Mouse (Mus musculus) liver, embryonic 13.5 days (tissue): ENCODE results near the gene Eif5b. TPM values are rescaled to one million over a fixed set of nuclear protein-coding genes. Genes with fewer than 3 reads are reported as not detected.
A peak's percentile ranks its signal among the peaks of the same experiment; 100 is the strongest.

Source experiments
- ATAC-seq: fragments of 200-750 bp; cut with Nextera tagmentation; 2 replicates; pipeline ENCODE4 v1.8.0; 2017; ENCODE audit warnings: low read depth, mild to moderate bottlenecking, moderate number of reproducible peaks, moderate library complexity
- DNase-seq: peaks from one replicate; pipeline ENCODE4 v3.0.0; 2022
- H3K27ac ChIP-seq: fragments of 300-500 bp; sonication (generic); 2 replicates; pipeline ENCODE4 v1.5.1; 2015; ENCODE audit warnings: moderate library complexity, mild to moderate bottlenecking, inconsistent platforms
- H3K27me3 ChIP-seq: fragments of 300-500 bp; sonication (generic); 2 replicates; pipeline ENCODE4 v1.6.1; 2015; ENCODE audit warnings: mild to moderate bottlenecking, inconsistent platforms
- H3K36me3 ChIP-seq: fragments of 300-500 bp; sonication (generic); 2 replicates; pipeline ENCODE4 v1.6.1; 2015; ENCODE audit warnings: mild to moderate bottlenecking, inconsistent platforms
- H3K4me1 ChIP-seq: fragments of 300-500 bp; sonication (generic); replicated peaks from 2 replicates; pipeline ENCODE4 v1.6.1; 2015; ENCODE audit warnings: inconsistent platforms
- H3K4me2 ChIP-seq: fragments of 300-500 bp; sonication (generic); 2 replicates; pipeline ENCODE4 v1.6.1; 2015; ENCODE audit warnings: inconsistent platforms, mild to moderate bottlenecking, moderate library complexity
- H3K4me3 ChIP-seq: fragments of 300-500 bp; sonication (generic); replicated peaks from 2 replicates; pipeline ENCODE4 v1.5.1; 2015; ENCODE audit warnings: mild to moderate bottlenecking, inconsistent platforms
- H3K9ac ChIP-seq: fragments of 300-500 bp; sonication (generic); 2 replicates; pipeline ENCODE4 v1.6.1; 2015; ENCODE audit warnings: mild to moderate bottlenecking, inconsistent platforms
- H3K9me3 ChIP-seq: fragments of 300-500 bp; sonication (generic); replicated peaks from 2 replicates; pipeline ENCODE4 v1.6.1; 2016; ENCODE audit warnings: inconsistent platforms
- whole genome bisulfite sequencing: fragments of 180-500 bp; shearing (Covaris S2); methylation state at CpG from one replicate; pipeline ENCODE4 v1.1.7; 2015; ENCODE audit not compliant: insufficient replicate concordance; 5-methylcytosine and 5-hydroxymethylcytosine counted together
- polyA plus RNA-seq: library from polyadenylated mRNA; unstranded; fragments of >200 nt; fragmentation: Nextera tagmentation; extraction: Ambion mirVana; gene quantifications from 2 replicates; pipeline ENCODE4 v1.2.1, GENCODE M21; 2015

Gene Eif5b
- polyA plus RNA-seq, 1 experiment from 2014 or later, result 25.1 TPM

DNA sequence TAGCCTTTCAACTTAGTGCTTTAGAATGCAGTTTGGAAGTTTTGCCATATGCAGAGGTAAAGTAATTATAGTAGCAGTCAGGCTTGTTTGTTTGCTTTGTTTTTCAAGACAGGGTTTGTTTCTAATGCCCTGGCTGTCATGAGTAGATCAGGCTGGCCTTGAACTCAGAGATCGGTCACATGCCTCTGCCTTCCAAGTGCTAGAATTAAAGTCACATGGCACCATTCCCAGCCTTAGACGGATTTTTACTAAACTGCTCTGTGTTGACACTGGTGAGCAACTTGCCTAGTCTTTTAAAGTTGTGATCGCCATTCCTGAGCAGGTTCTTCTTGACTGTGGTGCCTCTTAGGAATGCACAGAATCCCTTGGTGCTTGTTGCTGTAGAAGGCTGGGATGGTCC lies 8.9 kb downstream of the Eif5b start:
- 67% methylated on average over 3 of the region's 3 CpGs for WGBS
- Histone ChIP-seq H3K27me3 (no peaks in the 10 kb centered on the region), H3K4me2 (no peak overlapping the region), H3K9me3 (no peaks in the 10 kb centered on the region), H3K9ac (peak overlapping the region; percentile 52), H3K4me1 (peaks cover 87% of the 10 kb centered on the region), H3K27ac (peak overlapping the region; percentile 58), H3K4me3 (no peak overlapping the region), H3K36me3 (0 out of 2 replicates have a peak, but pooled peaks cover 3% of the 10 kb centered on the region)
- no peak for DNase-seq
- no peak for ATAC-seq

GRCm38 (mm10) chr1:38011647-38012046 lies 13.8 kb downstream of the Eif5b start:
- peak; percentile 94 for ATAC-seq
- DNase-seq, result peak; percentile 85
- peaks cover 82% of the 10 kb centered on the region for H3K4me1 ChIP-seq
- H3K4me2 ChIP-seq, result peak overlapping the region; percentile 66
- no peaks in the 10 kb centered on the region for H3K9me3 ChIP-seq
- H3K9ac ChIP-seq, result peak overlapping the region; percentile 66
- 0 out of 2 replicates have a peak, but pooled peaks cover 3% of the 10 kb centered on the region for H3K36me3 ChIP-seq
- no peaks in the 10 kb centered on the region for H3K27me3 ChIP-seq
- H3K4me3 ChIP-seq, result peak overlapping the region; percentile 27
- WGBS, result 17% methylated on average over 6 of the region's 6 CpGs
- peak overlapping the region; percentile 98 for H3K27ac ChIP-seq

- ATAC-seq (peak; percentile 26), DNase-seq (no peak)
- Histone ChIP-seq H3K27ac (peak overlapping the region; percentile 98), H3K4me3 (peak overlapping the region; percentile 27), H3K27me3 (no peaks in the 10 kb centered on the region), H3K36me3 (0 out of 2 replicates have a peak, but pooled peaks cover 3% of the 10 kb centered on the region), H3K4me1 (peaks cover 78% of the 10 kb centered on the region), H3K9ac (peak overlapping the region; percentile 66), H3K9me3 (no peaks in the 10 kb centered on the region), H3K4me2 (peak overlapping the region; percentile 66)
- 24% methylated on average over 3 of the region's 3 CpGs for WGBS
These were observed 14.3 kb downstream of the Eif5b start for GRCm38 (mm10) chr1:38012104-38012503.

DNA sequence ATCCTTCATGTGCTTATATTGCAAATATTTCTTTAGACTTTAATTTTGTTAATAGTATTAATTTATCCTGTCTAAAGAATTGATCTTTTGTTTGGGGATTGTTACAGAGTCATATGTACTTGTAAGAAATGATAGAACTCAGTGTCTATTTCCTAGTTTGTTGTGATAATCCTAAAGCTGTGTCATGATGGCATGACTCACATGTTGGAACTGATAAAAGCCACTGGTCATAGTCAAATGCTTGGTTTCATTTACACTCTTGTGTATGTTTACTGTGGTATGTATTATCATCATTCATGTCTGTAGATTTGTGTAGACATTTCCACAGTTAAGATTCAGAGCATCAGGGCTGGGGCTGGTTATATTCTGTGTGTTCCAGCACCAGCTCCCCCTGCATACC lies 14.7 kb downstream of the Eif5b start:
- H3K27me3 ChIP-seq, result no peaks in the 10 kb centered on the region
- peak overlapping the region; percentile 66 for H3K9ac ChIP-seq
- DNase-seq (no peak), ATAC-seq (peak; percentile 58)
- H3K27ac ChIP-seq, result peak overlapping the region; percentile 98
- H3K4me1 ChIP-seq, result peaks cover 74% of the 10 kb centered on the region
- H3K4me3 ChIP-seq, result peak overlapping the region; percentile 26
- 0 out of 2 replicates have a peak, but pooled peaks cover 3% of the 10 kb centered on the region for H3K36me3 ChIP-seq
- H3K9me3 ChIP-seq, result no peaks in the 10 kb centered on the region
- peak overlapping the region; percentile 66 for H3K4me2 ChIP-seq

- Histone ChIP-seq H3K4me3 (no peak overlapping the region), H3K9me3 (no peaks in the 10 kb centered on the region), H3K36me3 (peaks cover 24% of the 10 kb centered on the region), H3K4me2 (peak overlapping the region; percentile 34), H3K4me1 (peaks cover 53% of the 10 kb centered on the region), H3K27me3 (no peaks in the 10 kb centered on the region), H3K27ac (peak overlapping the region; percentile 67), H3K9ac (no peak overlapping the region)
- WGBS, result 87% methylated on average over 2 of the region's 2 CpGs
- peak; percentile 44 for DNase-seq
- ATAC-seq, result peak; percentile 74
These were observed 16.9 kb downstream of the Eif5b start for GRCm38 (mm10) chr1:38014551-38015203.

DNA sequence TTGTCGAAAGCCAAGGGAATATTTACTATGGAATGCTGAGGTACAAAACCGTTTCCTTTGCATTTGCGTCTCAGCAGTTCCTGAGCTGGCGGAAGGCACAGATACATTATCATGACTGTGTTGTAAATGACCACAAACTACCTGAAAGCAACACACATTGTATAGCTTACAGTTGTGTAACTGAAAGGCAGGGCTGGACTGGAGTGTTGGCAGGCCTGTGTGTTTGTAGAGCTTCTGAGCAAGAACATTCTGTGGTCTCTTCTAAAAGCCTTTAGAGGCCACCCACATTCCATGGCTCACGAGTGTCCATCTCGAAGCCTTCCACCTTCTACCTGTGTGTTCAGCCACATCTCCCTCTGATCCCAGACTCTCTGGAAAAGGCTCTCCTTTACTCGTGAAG lies 29.5 kb downstream of the Eif5b start:
- H3K4me2 ChIP-seq, result no peak overlapping the region
- 87% methylated on average over 7 of the region's 7 CpGs for WGBS
- ATAC-seq, result no peak
- no peaks in the 10 kb centered on the region for H3K4me1 ChIP-seq
- no peak overlapping the region for H3K27ac ChIP-seq
- H3K36me3 ChIP-seq, result peaks cover 65% of the 10 kb centered on the region
- H3K27me3 ChIP-seq, result no peaks in the 10 kb centered on the region
- no peak overlapping the region for H3K4me3 ChIP-seq
- H3K9me3 ChIP-seq, result no peaks in the 10 kb centered on the region
- H3K9ac ChIP-seq, result no peak overlapping the region
- no peak for DNase-seq

- H3K36me3 ChIP-seq, result peaks cover 61% of the 10 kb centered on the region
- no peak for DNase-seq
- WGBS, result 85% methylated on average over 5 of the region's 5 CpGs
- ATAC-seq, result no peak
- no peaks in the 10 kb centered on the region for H3K9me3 ChIP-seq
- H3K27me3 ChIP-seq, result no peaks in the 10 kb centered on the region
- H3K4me1 ChIP-seq, result no peaks in the 10 kb centered on the region
- H3K9ac ChIP-seq, result no peak overlapping the region
- no peak overlapping the region for H3K4me2 ChIP-seq
- H3K27ac ChIP-seq, result no peak overlapping the region
- H3K4me3 ChIP-seq, result no peak overlapping the region
These were observed 33.6 kb downstream of the Eif5b start for GRCm38 (mm10) chr1:38031391-38031790.

GRCm38 (mm10) chr1:38035521-38035920 lies 37.7 kb downstream of the Eif5b start:
- WGBS, result 80% methylated on average over 4 of the region's 4 CpGs
- H3K27me3 ChIP-seq, result no peaks in the 10 kb centered on the region
- peaks cover 79% of the 10 kb centered on the region for H3K36me3 ChIP-seq
- H3K9me3 ChIP-seq, result no peaks in the 10 kb centered on the region
- H3K4me2 ChIP-seq, result no peak overlapping the region
- no peak overlapping the region for H3K27ac ChIP-seq
- no peak for ATAC-seq
- no peak overlapping the region for H3K4me3 ChIP-seq
- no peak overlapping the region for H3K9ac ChIP-seq
- no peaks in the 10 kb centered on the region for H3K4me1 ChIP-seq
- DNase-seq, result no peak

GRCm38 (mm10) chr1:38037375-38037774 lies 39.6 kb downstream of the Eif5b start:
- no peak overlapping the region for H3K4me3 ChIP-seq
- no peak overlapping the region for H3K9ac ChIP-seq
- no peak for DNase-seq
- no peaks in the 10 kb centered on the region for H3K27me3 ChIP-seq
- no peaks in the 10 kb centered on the region for H3K4me1 ChIP-seq
- H3K9me3 ChIP-seq, result no peaks in the 10 kb centered on the region
- ATAC-seq, result no peak
- 76% methylated on average over 5 of the region's 5 CpGs for WGBS
- peaks cover 86% of the 10 kb centered on the region for H3K36me3 ChIP-seq
- H3K4me2 ChIP-seq, result no peak overlapping the region
- no peak overlapping the region for H3K27ac ChIP-seq

DNA sequence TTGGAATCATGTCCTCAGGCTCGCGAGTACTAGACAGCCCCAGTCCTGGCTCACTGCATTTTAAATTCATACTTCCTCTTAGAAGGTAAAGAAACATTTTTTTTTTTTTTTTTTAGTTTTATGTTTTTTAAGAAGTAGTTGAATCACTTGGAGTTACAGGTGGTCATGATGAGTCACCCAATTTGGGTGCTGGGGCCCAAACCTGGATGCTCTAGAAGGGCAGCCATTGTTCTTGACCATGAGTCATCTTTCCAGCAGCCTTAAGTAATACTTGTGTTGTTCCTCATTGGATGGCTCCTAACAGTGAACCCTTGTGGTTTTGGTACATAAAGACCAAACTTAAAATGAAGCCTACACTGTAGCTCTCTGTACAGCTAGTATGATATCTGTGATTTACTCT lies 41.1 kb downstream of the Eif5b start:
- Histone ChIP-seq H3K9ac (no peak overlapping the region), H3K36me3 (peaks cover 82% of the 10 kb centered on the region), H3K4me3 (no peak overlapping the region), H3K4me1 (no peaks in the 10 kb centered on the region), H3K4me2 (no peak overlapping the region), H3K27ac (no peak overlapping the region), H3K9me3 (no peaks in the 10 kb centered on the region), H3K27me3 (no peaks in the 10 kb centered on the region)
- 93% methylated on average over 2 of the region's 2 CpGs for WGBS
- ATAC-seq, result no peak
- DNase-seq, result no peak

- no peak overlapping the region for H3K9ac ChIP-seq
- WGBS, result 86% methylated on average over 3 of the region's 3 CpGs
These were observed 50.3 kb downstream of the Eif5b start for GRCm38 (mm10) chr1:38048121-38048520.

DNA sequence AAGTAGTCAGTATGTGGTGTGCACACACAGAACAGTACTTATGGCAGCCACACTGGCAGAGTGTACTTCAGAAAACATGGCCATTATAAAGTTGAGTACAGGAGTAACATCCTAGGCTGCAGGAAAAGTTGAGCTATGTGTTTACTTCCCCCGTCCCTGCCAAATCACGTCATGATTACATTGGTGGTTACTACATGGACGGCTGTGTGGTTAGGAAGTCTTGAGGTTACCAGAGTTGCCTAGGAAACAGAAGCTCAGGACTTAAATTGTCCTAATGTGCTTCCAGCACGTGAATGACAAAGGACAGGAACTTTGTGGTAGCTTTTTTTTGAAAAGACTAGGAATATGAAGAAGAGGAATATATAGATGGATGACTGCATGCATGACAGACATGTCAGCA lies 51.8 kb downstream of the Eif5b start:
- 42% methylated on average over 4 of the region's 4 CpGs for WGBS
- Histone ChIP-seq H3K27ac (no peak overlapping the region), H3K4me3 (no peak overlapping the region), H3K9ac (no peak overlapping the region), H3K4me2 (no peak overlapping the region), H3K27me3 (no peaks in the 10 kb centered on the region), H3K9me3 (no peaks in the 10 kb centered on the region), H3K4me1 (no peaks in the 10 kb centered on the region), H3K36me3 (peaks cover 97% of the 10 kb centered on the region)
- DNase-seq (no peak), ATAC-seq (no peak)

More at GRCm38 (mm10) chr1:38048121-38048520, 50.3 kb downstream of the Eif5b start:
- Histone ChIP-seq H3K27me3 (no peaks in the 10 kb centered on the region), H3K27ac (no peak overlapping the region), H3K9me3 (no peaks in the 10 kb centered on the region), H3K4me2 (no peak overlapping the region), H3K36me3 (peaks cover 87% of the 10 kb centered on the region), H3K4me1 (no peaks in the 10 kb centered on the region), H3K4me3 (no peak overlapping the region)
- no peak for DNase-seq
- ATAC-seq, result no peak
